Mouse (Mus musculus) limb, embryonic 10.5 days (tissue): ENCODE data around the gene Napa. TPM values are rescaled to one million over a fixed set of nuclear protein-coding genes. Genes with fewer than 3 reads are reported as not detected.
A peak's percentile ranks its signal among the peaks of the same experiment; 100 is the strongest.

Source experiments
- DNase-seq: peaks from one replicate; pipeline ENCODE4 v3.0.0-alpha.2; 2017; ENCODE audit warnings: low spot score
- H3K27ac ChIP-seq: fragments of 300-500 bp; sonication (generic); 2 replicates; pipeline ENCODE4 v1.5.1; 2016; ENCODE audit warnings: mild to moderate bottlenecking
- H3K27me3 ChIP-seq: fragments of 300-500 bp; sonication (generic); 2 replicates; pipeline ENCODE4 v1.6.1; 2016; ENCODE audit warnings: low read depth, mild to moderate bottlenecking; ENCODE audit not compliant: poor library complexity, severe bottlenecking
- H3K36me3 ChIP-seq: fragments of 300-500 bp; sonication (generic); 2 replicates; pipeline ENCODE4 v1.6.1; 2016; ENCODE audit warnings: mild to moderate bottlenecking, moderate library complexity
- H3K4me1 ChIP-seq: fragments of 300-500 bp; sonication (generic); 2 replicates; pipeline ENCODE4 v1.6.1; 2016
- H3K4me3 ChIP-seq: fragments of 300-500 bp; sonication (generic); 2 replicates; pipeline ENCODE4 v1.5.1; 2016; ENCODE audit warnings: mild to moderate bottlenecking, moderate library complexity
- H3K9me3 ChIP-seq: fragments of 300-500 bp; sonication (generic); replicated peaks from 2 replicates; pipeline ENCODE4 v1.6.1; 2016; ENCODE audit warnings: mild to moderate bottlenecking
- WGBS: fragments of 180-500 bp; shearing (Covaris S2); methylation state at CpG from one replicate; pipeline ENCODE4 v1.1.7; 2016; 5-methylcytosine and 5-hydroxymethylcytosine counted together
- polyA plus RNA-seq: library from polyadenylated mRNA; unstranded; fragments of >200 nt; fragmentation: Nextera tagmentation; extraction: Ambion mirVana; gene quantifications from 2 replicates; pipeline ENCODE4 v1.2.1, GENCODE M21; 2016

Gene Napa
- polyA plus RNA-seq, 1 experiment from 2014 or later, result 216 TPM

DNA sequence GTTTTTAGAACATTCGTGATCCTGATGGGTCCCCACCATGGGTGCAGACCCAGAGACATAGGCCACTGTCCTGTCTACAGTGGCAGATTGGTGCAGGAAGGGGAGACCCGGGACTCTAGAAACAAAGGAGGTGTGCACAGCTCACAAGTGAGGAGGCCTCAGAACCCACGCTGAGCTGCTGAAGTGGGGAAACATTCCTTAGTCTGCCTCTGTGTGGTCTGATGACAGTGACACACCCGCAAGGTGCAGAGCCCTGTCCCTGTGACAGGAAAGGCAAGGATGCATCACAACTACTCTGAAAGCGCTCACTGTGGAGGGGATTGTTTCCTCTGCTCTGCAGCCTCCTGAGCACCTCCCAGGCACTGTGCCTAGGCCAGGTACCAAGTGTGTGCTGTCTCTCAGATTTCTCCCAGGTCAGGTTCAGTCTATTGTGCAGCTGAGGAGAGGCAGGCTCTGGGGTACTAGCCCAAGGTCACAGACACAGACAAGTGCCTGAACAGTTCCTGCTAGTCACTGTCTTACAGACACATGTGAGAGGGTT, 4.5 kb downstream of the Napa start:
- no peaks in the 10 kb centered on the region for H3K27me3 ChIP-seq
- no peaks in the 10 kb centered on the region for H3K9me3 ChIP-seq
- no peak overlapping the region for H3K4me3 ChIP-seq
- WGBS, result 89% methylated on average over 5 of the region's 5 CpGs
- H3K4me1 ChIP-seq, result peaks cover 23% of the 10 kb centered on the region
- H3K27ac ChIP-seq, result no peak overlapping the region
- peaks cover 69% of the 10 kb centered on the region for H3K36me3 ChIP-seq
- DNase-seq, result no peak

DNA sequence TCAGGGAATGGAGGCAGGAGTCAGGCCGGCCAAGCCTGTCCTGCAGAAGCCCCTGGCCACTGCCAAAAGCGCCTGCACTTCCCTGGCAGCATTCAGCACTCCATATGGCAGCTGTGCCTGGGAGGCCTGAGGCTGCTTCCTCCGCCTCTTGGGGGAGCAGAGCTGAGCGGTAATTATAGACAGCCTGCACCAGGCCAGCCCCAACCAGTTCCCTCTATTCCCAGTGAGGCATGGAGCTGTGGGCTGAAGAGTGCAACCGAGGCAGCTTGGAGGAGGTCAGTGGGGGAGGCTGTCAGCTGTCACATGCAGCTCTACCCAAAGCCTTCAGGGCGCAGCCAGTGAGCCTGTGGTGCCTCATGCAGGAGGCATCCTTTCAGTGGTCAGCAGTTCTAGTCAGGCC, 5.5 kb downstream of the Napa start:
- no peak overlapping the region for H3K4me3 ChIP-seq
- 80% methylated on average over 6 of the region's 6 CpGs for WGBS
- no peak overlapping the region for H3K27ac ChIP-seq
- no peaks in the 10 kb centered on the region for H3K9me3 ChIP-seq
- peaks cover 22% of the 10 kb centered on the region for H3K4me1 ChIP-seq
- no peaks in the 10 kb centered on the region for H3K27me3 ChIP-seq
- peaks cover 79% of the 10 kb centered on the region for H3K36me3 ChIP-seq
- no peak for DNase-seq

DNA sequence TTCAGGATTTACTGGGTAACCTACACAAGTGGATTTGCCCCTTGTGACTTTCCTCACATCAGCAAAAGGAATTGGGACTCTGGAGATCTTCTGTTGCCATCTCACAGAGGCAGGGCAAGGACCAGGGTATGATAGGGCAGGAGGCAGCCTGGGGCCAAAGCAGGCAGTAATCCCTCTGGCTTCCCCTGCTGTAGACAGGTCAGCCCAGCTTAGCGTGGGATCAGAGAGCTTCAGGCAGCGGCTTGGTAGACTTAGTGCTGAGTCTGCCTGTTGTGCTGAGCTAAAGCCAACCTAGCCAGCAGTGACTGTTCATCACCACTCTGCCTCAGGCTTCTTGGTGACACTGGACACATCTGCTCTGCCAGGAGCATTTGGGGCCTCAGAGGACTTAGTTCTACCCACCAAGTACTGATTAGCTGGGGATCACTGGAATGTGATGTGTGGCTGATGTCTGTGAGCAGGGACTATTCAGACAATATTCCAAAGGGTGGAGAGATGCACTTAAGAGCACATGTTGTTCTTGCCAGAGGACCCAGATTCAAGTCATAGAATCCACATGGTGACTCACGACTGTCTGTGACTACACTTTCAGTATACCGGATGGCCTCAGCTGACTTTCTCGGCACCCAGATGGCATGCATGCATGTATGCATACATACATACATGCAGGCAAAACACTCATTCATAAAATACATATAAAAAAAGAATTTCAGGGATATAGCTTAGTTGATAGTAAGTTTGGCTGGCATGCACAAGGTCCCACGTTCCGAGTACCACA, 6.5 kb downstream of the Napa start:
- WGBS, result 96% methylated on average over 7 of the region's 7 CpGs
- Histone ChIP-seq H3K36me3 (peaks cover 90% of the 10 kb centered on the region), H3K27ac (no peak overlapping the region), H3K27me3 (no peaks in the 10 kb centered on the region), H3K4me3 (no peak overlapping the region), H3K4me1 (peaks cover 12% of the 10 kb centered on the region), H3K9me3 (no peaks in the 10 kb centered on the region)
- no peak for DNase-seq

DNA sequence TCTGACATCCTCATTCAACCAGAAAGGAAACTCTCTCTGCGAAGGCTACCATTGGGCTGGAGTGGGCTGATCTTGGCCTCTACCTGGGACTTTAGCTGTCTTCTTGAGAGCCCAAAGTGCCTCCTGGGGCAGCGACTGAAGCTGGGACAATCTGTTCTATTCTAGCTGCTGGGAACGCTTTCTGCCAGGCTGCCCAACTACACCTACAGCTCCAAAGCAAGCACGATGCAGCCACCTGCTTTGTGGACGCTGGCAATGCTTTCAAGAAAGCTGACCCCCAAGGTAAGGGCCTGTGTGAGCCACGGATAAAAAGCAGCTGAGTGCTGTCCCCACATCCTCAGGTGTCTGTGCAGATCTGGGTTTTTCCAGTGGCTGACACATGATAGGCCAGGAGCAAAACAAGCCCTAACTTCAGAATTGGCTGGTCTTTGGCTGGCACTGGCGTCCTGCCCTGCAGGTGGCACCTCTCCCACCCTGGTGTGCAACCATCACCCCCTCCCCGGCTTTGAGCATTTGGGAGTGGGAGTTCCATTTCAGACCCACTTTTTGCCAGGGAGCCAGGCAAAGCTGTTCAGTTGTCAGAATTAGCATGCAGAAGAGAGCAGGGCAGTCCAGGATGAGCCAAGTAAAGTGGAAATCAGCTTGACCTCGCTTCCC, 10.8 kb downstream of the Napa start:
- H3K27me3 ChIP-seq, result no peaks in the 10 kb centered on the region
- WGBS, result 94% methylated on average over 9 of the region's 9 CpGs
- peaks cover 93% of the 10 kb centered on the region for H3K36me3 ChIP-seq
- H3K4me1 ChIP-seq, result no peaks in the 10 kb centered on the region
- no peak for DNase-seq
- H3K27ac ChIP-seq, result no peak overlapping the region
- H3K4me3 ChIP-seq, result no peak overlapping the region
- H3K9me3 ChIP-seq, result no peaks in the 10 kb centered on the region

DNA sequence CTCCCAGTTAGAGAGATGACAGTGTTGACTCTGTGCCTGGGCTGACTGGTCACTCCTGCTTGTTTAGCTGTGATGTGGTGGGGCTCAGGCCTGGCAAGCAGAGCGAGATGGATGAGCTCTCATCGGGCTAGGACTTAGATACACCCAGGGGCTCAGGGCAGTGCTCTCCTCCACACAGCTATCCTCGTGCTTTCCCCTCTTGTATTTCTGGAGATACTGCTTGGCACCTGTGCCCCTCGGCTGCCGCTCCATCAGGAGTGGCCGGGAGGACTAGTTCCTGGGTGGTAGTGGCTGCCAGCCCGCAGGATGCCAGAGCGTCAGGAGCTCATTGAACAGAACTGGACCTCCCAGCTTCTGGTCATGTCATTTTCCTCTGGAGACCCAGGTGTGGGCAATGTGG, 11.9 kb downstream of the Napa start:
- no peaks in the 10 kb centered on the region for H3K27me3 ChIP-seq
- no peak for DNase-seq
- WGBS, result 94% methylated on average over 8 of the region's 8 CpGs
- H3K36me3 ChIP-seq, result peaks cover 93% of the 10 kb centered on the region
- no peaks in the 10 kb centered on the region for H3K9me3 ChIP-seq
- H3K4me1 ChIP-seq, result no peaks in the 10 kb centered on the region
- no peak overlapping the region for H3K4me3 ChIP-seq
- no peak overlapping the region for H3K27ac ChIP-seq

DNA sequence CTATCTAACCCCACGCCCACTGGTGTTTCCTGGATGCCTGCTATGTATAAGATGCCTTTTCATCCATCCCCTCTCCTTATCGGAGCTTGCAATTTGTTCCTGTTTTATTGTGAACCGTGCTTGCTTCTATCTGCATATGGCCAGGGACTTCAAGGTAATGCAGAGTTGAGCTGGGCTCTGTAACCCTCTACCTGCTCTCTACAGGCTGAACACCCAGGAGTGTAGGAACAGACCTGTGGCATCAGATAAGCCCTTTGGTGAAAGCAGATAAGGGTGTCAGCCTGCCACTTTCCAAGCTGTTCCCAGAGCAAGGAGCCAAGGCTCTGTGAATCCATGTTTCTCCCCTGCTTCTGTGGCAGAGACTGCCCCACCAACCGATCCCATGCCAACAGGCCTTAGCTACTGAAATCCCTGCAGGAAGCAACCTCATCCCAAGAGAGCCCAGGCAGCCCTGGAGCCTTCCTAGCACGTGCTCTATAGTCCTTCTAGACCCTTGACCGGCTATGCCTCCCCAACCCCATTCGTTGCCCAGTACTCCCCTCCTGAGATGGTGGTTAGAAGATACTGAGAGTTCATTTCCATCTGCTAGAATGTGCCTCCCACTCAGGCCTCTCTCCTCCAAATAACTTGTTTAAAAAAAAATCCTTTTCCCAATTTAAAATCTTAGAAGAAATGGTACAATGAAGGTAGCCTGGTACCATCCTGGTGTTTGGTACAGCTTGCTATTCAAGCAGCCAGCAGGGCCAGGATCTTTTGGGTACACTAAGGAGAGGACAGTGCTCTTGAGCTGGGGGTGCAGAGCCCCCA, 13.2 kb downstream of the Napa start:
- no peaks in the 10 kb centered on the region for H3K4me1 ChIP-seq
- no peak overlapping the region for H3K27ac ChIP-seq
- no peaks in the 10 kb centered on the region for H3K9me3 ChIP-seq
- no peak overlapping the region for H3K4me3 ChIP-seq
- 93% methylated on average over 7 of the region's 7 CpGs for WGBS
- peaks cover 96% of the 10 kb centered on the region for H3K36me3 ChIP-seq
- no peaks in the 10 kb centered on the region for H3K27me3 ChIP-seq
- DNase-seq, result no peak

DNA sequence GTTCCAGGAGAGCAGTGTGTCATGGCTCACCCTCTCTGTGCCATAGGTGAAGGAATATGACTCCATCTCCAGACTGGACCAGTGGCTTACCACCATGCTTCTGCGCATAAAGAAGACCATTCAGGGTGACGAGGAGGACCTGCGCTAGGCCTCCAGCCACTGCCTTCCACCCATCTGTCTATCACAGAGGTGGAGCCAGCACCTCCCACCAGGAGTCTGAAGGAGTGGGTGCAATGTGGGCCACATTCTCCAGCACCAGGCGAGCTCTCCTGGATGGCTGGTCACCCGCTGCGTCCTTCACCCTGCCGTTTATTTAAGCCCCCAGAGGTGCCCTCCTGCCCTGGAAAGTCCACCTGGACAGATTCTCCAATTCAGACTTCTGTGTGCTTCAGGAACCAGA, 18.2 kb downstream of the Napa start:
- H3K27me3 ChIP-seq, result no peaks in the 10 kb centered on the region
- peaks cover 66% of the 10 kb centered on the region for H3K36me3 ChIP-seq
- H3K4me1 ChIP-seq, result peaks cover 9% of the 10 kb centered on the region
- no peak overlapping the region for H3K4me3 ChIP-seq
- H3K9me3 ChIP-seq, result no peaks in the 10 kb centered on the region
- no peak for DNase-seq
- WGBS, result 95% methylated on average over 7 of the region's 7 CpGs
- H3K27ac ChIP-seq, result no peak overlapping the region

DNA sequence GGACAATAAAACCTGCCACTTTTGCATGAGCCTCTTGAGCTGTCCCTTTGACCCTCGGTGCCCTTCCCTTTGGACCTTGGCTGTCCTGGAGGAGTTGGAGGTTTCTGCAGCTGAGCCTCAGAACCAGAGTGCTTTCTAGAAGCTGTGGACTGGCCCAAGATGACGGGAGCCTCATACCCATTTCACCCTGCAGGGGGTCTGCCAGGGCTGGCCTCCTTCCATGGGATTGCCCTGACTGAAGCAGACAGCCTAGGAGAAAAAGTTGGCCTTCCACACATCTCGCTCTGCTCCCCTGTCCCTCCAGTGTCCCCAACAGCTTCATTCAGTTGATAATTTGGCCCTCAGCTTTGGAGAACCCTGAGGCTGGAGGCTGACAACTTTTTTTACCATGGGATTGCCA, 18.8 kb downstream of the Napa start:
- Histone ChIP-seq H3K27ac (no peak overlapping the region), H3K4me3 (no peak overlapping the region), H3K9me3 (no peaks in the 10 kb centered on the region), H3K4me1 (peaks cover 9% of the 10 kb centered on the region), H3K36me3 (peaks cover 59% of the 10 kb centered on the region), H3K27me3 (no peaks in the 10 kb centered on the region)
- DNase-seq, result no peak
- 84% methylated on average over 3 of the region's 3 CpGs for WGBS

DNA sequence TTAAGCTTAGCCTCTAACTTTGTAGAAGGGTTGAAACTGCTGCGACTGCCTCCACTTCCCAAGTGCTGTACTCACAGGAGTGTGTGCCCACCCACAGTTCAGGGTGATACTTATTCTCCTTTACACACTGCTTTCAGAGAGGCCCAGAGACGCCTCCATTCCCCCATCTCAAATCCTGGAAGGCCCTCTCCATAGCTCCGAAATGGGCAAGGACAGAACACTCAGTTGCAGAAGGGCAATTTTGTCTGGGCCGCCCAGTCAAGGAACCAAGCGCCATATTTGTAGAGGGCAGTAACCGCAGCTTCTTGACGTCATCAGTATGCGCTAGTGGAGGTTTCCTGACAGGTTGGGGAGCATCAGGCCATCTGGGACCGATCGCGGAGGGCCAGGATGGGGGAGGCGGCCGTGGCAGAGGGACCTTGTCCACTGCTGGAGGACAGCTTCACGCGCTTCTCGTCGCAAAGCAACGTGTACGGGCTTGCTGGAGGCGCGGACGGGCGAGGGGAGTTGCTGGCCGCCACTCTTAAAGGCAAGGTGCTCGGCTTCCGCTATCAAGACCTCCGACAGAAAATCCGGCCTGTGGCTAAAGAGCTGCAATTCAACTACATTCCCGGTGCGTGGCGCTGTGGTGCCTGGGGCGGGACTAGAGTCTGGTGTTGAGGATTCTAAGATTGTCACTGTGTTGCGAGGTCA, 21.5 kb downstream of the Napa start, which contains the start of gene Kptn:
Gene Kptn (plus strand): TSS at position 327 of the 693 bp plus-strand sequence.
- Histone ChIP-seq H3K4me3 (peak within 1 kb of the TSS; percentile 85), H3K4me1 (peaks cover 9% of the 10 kb centered on the region), H3K36me3 (peaks cover 37% of the 10 kb centered on the region), H3K27ac (peak within 1 kb of the TSS; percentile 96), H3K27me3 (no peaks in the 10 kb centered on the region), H3K9me3 (no peaks in the 10 kb centered on the region)
- WGBS, result 2% methylated on average over 33 of the region's 33 CpGs
- peak; percentile 94 for DNase-seq

DNA sequence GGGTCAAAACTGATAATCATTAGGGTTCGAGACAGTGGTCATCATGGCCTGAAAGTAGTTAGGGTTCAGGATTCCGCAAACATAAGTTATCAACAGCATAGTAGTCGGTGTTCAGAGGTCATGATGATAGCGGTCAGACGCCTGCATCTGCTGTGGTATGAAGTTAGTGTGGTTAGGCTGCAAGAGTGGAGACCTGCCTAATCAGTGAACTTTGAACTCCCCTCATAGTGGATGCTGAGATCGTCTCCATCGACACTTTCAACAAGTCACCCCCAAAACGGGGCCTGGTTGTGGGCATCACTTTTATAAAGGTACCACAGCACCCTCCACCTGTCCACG, 22.0 kb downstream of the Napa start:
- Histone ChIP-seq H3K9me3 (no peaks in the 10 kb centered on the region), H3K36me3 (peaks cover 35% of the 10 kb centered on the region), H3K27me3 (no peaks in the 10 kb centered on the region), H3K4me1 (peaks cover 9% of the 10 kb centered on the region), H3K4me3 (peak overlapping the region; percentile 85), H3K27ac (peak overlapping the region; percentile 96; the same call in 1 of the 2 replicates)
- 52% methylated on average over 9 of the region's 9 CpGs for WGBS
- no peak for DNase-seq

DNA sequence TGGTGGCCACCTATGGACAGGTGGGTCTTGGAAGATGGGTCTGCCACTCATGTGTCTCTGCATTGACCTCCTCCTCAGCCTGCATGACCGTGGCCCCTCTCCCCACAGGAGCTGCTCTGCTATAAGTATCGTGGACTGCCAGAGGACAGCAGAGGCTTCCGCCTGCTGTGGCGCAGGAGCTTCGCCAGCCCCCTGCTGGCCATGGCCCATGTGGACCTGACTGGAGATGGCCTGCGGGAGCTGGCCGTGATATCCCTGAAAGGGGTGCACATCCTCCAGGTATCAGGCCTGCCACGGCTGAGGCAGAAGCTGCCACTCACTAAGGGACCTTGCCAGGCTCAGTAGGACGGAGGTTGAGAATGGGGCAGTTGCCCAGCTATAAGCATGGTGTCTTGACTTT, 27.6 kb downstream of the Napa start:
- no peak overlapping the region for H3K4me3 ChIP-seq
- peaks cover 20% of the 10 kb centered on the region for H3K4me1 ChIP-seq
- H3K27me3 ChIP-seq, result peaks cover 8% of the 10 kb centered on the region
- no peaks in the 10 kb centered on the region for H3K9me3 ChIP-seq
- 81% methylated on average over 9 of the region's 9 CpGs for WGBS
- H3K36me3 ChIP-seq, result peaks cover 16% of the 10 kb centered on the region
- H3K27ac ChIP-seq, result no peak overlapping the region
- no peak for DNase-seq

DNA sequence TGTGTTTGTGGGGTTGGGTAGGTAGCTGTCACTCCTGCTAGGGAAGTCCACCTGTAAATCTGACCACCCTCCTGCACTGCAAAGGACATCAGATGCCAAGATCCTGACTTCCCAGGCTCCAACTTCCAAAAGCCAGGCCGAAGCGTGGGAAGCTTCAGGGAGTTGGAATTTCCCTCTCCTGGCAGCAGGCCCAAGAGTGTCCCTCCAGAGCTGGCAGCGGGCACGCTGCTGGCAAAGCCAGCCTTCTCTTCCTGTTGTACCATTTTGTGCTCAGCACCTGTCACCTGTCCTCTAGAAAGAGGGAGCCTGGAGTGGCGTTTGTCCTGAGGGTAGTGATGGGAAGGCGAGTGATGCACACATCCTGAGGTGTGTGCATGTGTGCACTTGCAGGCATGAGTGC, 30.1 kb downstream of the Napa start:
- 89% methylated on average over 6 of the region's 6 CpGs for WGBS
- no peak for DNase-seq
- H3K4me3 ChIP-seq, result no peak overlapping the region

More for the DNA sequence above, 30.1 kb downstream of the Napa start:
- Histone ChIP-seq H3K4me1 (peaks cover 37% of the 10 kb centered on the region), H3K9me3 (no peaks in the 10 kb centered on the region), H3K27me3 (peaks cover 26% of the 10 kb centered on the region), H3K27ac (no peak overlapping the region), H3K36me3 (peaks cover 16% of the 10 kb centered on the region)
